Mouse (Mus musculus) liver, embryonic 11.5 days (tissue): ENCODE data around the gene 1700029H14Rik. TPM values are rescaled to one million over a fixed set of nuclear protein-coding genes. Genes with fewer than 3 reads are reported as not detected.

Experiments used
- ATAC-seq: fragments of 200-750 bp; cut with Nextera tagmentation; replicated peaks from 2 replicates; pipeline ENCODE4 v1.8.0; 2017; ENCODE audit warnings: moderate number of reproducible peaks, mild to moderate bottlenecking, moderate TSS enrichment, moderate library complexity; ENCODE audit not compliant: low FRiP score
- DNase-seq: peaks from one replicate; pipeline ENCODE4 v3.0.0-alpha.2; 2017; ENCODE audit warnings: low spot score
- H3K27ac ChIP-seq: fragments of 300-500 bp; sonication (generic); 2 replicates; pipeline ENCODE4 v1.5.1; 2014; ENCODE audit warnings: mild to moderate bottlenecking, low read depth, low read length, control low read depth
- H3K27me3 ChIP-seq: fragments of 300-500 bp; sonication (generic); replicated peaks from 2 replicates; pipeline ENCODE4 v1.6.1; 2014; ENCODE audit warnings: low read length, mixed read lengths; ENCODE audit not compliant: control insufficient read depth, insufficient read depth
- H3K36me3 ChIP-seq: fragments of 300-500 bp; sonication (generic); 2 replicates; pipeline ENCODE4 v1.6.1; 2014; ENCODE audit warnings: mild to moderate bottlenecking, low read length, moderate library complexity, mixed read lengths; ENCODE audit not compliant: control insufficient read depth, insufficient read depth
- H3K4me1 ChIP-seq: fragments of 300-500 bp; sonication (generic); replicated peaks from 2 replicates; pipeline ENCODE4 v1.6.1; 2014; ENCODE audit warnings: low read length, mixed read lengths; ENCODE audit not compliant: control insufficient read depth, insufficient read depth
- H3K4me2 ChIP-seq: fragments of 300-500 bp; sonication (generic); 2 replicates; pipeline ENCODE4 v1.6.1; 2014; ENCODE audit warnings: mild to moderate bottlenecking, control low read depth, moderate library complexity
- H3K4me3 ChIP-seq: fragments of 300-500 bp; sonication (generic); 2 replicates; pipeline ENCODE4 v1.5.1; 2014; ENCODE audit warnings: low read depth, low read length, control low read depth
- H3K9ac ChIP-seq: fragments of 300-500 bp; sonication (generic); 2 replicates; pipeline ENCODE4 v1.6.1; 2014; ENCODE audit warnings: low read depth, low read length, control low read depth
- H3K9me3 ChIP-seq: fragments of 300-500 bp; sonication (generic); 2 replicates; pipeline ENCODE4 v1.6.1; 2016; ENCODE audit warnings: low read length, inconsistent platforms, mixed read lengths; ENCODE audit not compliant: control insufficient read depth
- WGBS: fragments of 180-500 bp; shearing (Covaris S2); extraction: QIAGEN DNeasy Blood & Tissue Kit; methylation state at CpG from one replicate; pipeline ENCODE4 v1.1.7; 2014; 5-methylcytosine and 5-hydroxymethylcytosine counted together
- polyA plus RNA-seq: library from polyadenylated mRNA; unstranded; fragments of >200 nt; fragmentation: Nextera tagmentation; extraction: Ambion mirVana; gene quantifications from 2 replicates; pipeline ENCODE4 v1.2.1, GENCODE M21; 2014

The 1700029H14Rik gene
- polyA plus RNA-seq, 1 experiment from 2014 or later, result not detected

DNA sequence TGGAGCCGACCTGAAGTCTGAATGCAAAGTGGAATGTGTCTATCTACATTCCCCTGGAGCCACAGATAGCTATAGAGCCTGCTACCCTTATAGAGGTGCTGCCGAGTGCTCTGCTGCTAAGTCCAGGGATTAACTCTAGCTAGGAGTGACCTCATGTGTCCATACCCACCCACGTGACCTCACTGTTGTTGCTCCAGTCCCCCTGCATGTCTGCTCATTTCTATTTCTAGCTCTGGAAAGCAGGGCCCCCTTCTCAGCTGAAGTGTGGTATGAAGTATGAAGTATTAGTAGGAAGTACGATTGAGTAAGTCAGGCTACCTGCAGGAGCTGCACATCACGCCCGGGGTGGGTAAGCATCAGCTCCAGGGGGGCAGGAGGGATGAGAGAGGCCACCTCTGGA is 35.5 kb upstream of the 1700029H14Rik start:
- H3K27ac ChIP-seq, result no peak overlapping the region

GRCm38 (mm10) chr8:13595861-13596260 is 33.6 kb upstream of the 1700029H14Rik start:
- no peak for DNase-seq
- no peaks in the 10 kb centered on the region for H3K27me3 ChIP-seq
- no peak overlapping the region for H3K27ac ChIP-seq
- H3K9me3 ChIP-seq, result no peaks in the 10 kb centered on the region
- WGBS, result 85% methylated on average over 6 of the region's 6 CpGs
- peaks cover 5% of the 10 kb centered on the region for H3K4me1 ChIP-seq
- no peak overlapping the region for H3K4me2 ChIP-seq
- no peak for ATAC-seq
- peaks cover 8% of the 10 kb centered on the region for H3K36me3 ChIP-seq
- no peak overlapping the region for H3K9ac ChIP-seq
- H3K4me3 ChIP-seq, result no peak overlapping the region

More for the DNA sequence above, 35.5 kb upstream of the 1700029H14Rik start:
- peaks cover 10% of the 10 kb centered on the region for H3K4me1 ChIP-seq
- no peak overlapping the region for H3K4me2 ChIP-seq
- no peaks in the 10 kb centered on the region for H3K27me3 ChIP-seq
- no peak overlapping the region for H3K9ac ChIP-seq
- H3K9me3 ChIP-seq, result no peaks in the 10 kb centered on the region
- ATAC-seq (no peak), DNase-seq (no peak)
- 86% methylated on average over 6 of the region's 6 CpGs for WGBS
- no peak overlapping the region for H3K4me3 ChIP-seq
- H3K36me3 ChIP-seq, result peaks cover 8% of the 10 kb centered on the region

DNA sequence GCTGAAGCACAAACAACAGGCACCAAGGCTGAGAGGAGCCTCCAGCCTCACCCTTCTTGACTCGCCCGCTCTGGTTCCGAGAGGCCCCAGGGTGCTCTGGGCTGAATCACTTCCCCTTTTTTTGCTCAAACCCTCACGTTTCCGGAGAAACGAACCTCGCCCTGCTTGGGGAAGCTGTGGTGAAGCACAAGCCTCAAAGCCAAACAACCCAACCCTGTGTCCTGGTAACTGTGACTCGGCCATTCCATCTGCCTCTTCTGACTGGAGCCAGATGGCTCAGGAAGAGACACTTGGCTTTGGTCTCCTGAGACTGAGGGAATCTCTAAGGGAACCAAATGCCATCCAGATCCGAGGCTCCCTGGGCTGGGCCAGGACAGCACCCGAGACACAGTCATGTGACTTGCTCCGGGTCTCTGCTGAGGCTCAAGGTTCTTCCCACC is 32.6 kb upstream of the 1700029H14Rik start:
- H3K9ac ChIP-seq, result no peak overlapping the region
- DNase-seq (no peak), ATAC-seq (peak; percentile 48)
- peak overlapping the region; percentile 1; the same call in 1 of the 2 replicates for H3K4me2 ChIP-seq
- H3K27ac ChIP-seq, result 0 out of 2 replicates have a peak overlapping the region, but pooled peaks have one; percentile 1
- no peaks in the 10 kb centered on the region; the same call in 1 of the 2 replicates for H3K4me1 ChIP-seq
- no peak overlapping the region for H3K4me3 ChIP-seq
- no peaks in the 10 kb centered on the region for H3K9me3 ChIP-seq
- 41% methylated on average over 11 of the region's 11 CpGs for WGBS
- no peaks in the 10 kb centered on the region for H3K27me3 ChIP-seq
- peaks cover 8% of the 10 kb centered on the region for H3K36me3 ChIP-seq

DNA sequence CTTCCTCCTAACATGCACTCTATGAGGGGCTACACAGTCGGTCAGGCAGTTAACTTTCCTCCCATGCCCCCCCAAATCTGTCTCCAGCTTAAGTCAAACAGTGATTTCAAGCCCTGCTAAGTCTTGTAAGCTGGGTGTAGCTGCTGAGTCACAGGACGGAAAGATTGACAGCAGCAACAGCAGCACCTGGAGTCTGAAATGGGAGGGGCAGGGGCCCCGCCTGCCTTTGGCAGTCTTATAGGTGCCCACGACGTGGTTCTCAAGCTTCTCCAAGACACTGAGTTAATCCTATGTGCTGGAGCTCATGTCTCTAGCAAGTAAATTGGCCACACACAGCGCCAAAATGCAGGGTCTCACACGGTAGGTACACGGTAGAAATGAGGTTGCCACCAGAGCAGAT is 31.1 kb upstream of the 1700029H14Rik start:
- H3K27ac ChIP-seq, result no peak overlapping the region
- DNase-seq (no peak), ATAC-seq (no peak)
- 69% methylated on average over 8 of the region's 8 CpGs for WGBS
- no peaks in the 10 kb centered on the region for H3K27me3 ChIP-seq
- H3K9me3 ChIP-seq, result no peaks in the 10 kb centered on the region
- peaks cover 11% of the 10 kb centered on the region for H3K4me1 ChIP-seq
- no peak overlapping the region for H3K4me3 ChIP-seq
- H3K4me2 ChIP-seq, result no peak overlapping the region
- H3K36me3 ChIP-seq, result peaks cover 10% of the 10 kb centered on the region
- no peak overlapping the region for H3K9ac ChIP-seq

DNA sequence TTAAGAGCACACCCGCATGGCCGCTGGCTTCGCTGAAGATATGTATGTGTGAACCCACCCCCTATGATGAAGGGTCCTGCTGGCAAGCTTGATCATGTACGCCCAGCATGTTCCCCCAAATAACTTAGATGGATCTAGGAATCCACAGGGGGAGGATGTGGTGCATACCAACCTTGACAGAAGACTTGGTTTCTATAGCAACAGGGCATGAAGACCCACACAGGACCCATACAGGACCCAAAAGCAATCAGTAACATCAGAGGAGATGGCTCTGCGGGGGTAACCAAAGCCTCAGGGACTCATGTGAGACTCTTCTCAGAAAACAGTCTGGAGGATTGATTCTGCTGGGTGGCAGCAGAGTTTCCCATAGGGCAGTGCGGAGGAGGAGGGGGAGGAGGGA is 29.0 kb upstream of the 1700029H14Rik start:
- Histone ChIP-seq H3K4me2 (no peak overlapping the region), H3K9ac (no peak overlapping the region), H3K4me1 (peaks cover 11% of the 10 kb centered on the region), H3K27ac (no peak overlapping the region), H3K36me3 (0 out of 2 replicates have a peak, but pooled peaks cover 2% of the 10 kb centered on the region), H3K27me3 (no peaks in the 10 kb centered on the region), H3K9me3 (no peaks in the 10 kb centered on the region), H3K4me3 (no peak overlapping the region)
- DNase-seq (no peak), ATAC-seq (no peak)
- 94% methylated on average over 6 of the region's 6 CpGs for WGBS

DNA sequence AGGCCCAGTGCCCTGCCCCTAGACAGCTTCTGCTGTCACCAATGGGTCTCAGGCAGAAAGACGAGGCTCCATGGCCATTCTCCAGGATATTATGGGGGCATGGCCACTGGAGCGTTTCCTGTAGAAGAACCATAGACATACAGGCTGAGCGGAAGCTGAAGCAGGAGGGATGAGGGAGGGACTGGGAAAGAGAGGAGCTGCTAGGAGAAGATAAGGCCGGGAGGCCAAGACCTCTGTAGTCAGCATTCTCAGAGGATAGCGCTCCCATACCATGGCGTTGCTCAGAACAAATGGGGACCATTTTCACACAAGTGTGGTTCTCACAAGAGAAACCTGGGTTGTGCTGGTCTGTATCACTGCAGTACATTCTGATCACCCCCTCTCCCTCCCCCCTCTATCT is 26.8 kb upstream of the 1700029H14Rik start:
- no peak overlapping the region for H3K4me2 ChIP-seq
- ATAC-seq, result peak; percentile 76
- peaks cover 10% of the 10 kb centered on the region for H3K36me3 ChIP-seq
- H3K27me3 ChIP-seq, result no peaks in the 10 kb centered on the region
- WGBS, result 46% methylated on average over 6 of the region's 6 CpGs
- H3K4me1 ChIP-seq, result peaks cover 11% of the 10 kb centered on the region
- H3K27ac ChIP-seq, result 0 out of 2 replicates have a peak overlapping the region, but pooled peaks have one; percentile 16
- H3K9ac ChIP-seq, result no peak overlapping the region
- no peaks in the 10 kb centered on the region for H3K9me3 ChIP-seq
- no peak for DNase-seq
- no peak overlapping the region for H3K4me3 ChIP-seq

- WGBS, result 74% methylated on average over 8 of the region's 8 CpGs
- Histone ChIP-seq H3K9me3 (no peaks in the 10 kb centered on the region), H3K4me1 (peaks cover 10% of the 10 kb centered on the region), H3K4me2 (no peak overlapping the region), H3K4me3 (no peak overlapping the region), H3K9ac (no peak overlapping the region), H3K27ac (no peak overlapping the region), H3K36me3 (peaks cover 30% of the 10 kb centered on the region), H3K27me3 (no peaks in the 10 kb centered on the region)
- DNase-seq (no peak), ATAC-seq (no peak)
Measured at GRCm38 (mm10) chr8:13584652-13585051, 22.4 kb upstream of the 1700029H14Rik start.

DNA sequence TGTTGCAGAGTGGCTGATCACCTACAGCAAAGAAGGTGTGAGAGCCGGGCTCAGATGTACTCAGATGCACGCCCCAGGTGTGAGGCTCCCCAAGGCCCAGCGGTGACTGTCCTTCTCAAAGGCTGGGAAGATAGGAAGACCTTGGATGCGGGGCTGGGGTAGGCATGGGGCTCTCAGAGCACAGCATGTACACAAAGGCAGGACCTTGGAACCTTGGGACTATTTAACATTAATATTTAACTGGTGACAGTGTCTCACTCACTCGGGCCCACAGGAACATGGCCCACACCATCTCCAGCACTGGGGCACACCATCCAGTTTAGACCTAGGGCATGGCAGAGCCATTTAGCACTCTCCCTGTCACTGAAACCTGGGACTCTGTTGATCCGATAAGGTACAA is 15.6 kb upstream of the 1700029H14Rik start:
- H3K27ac ChIP-seq, result no peak overlapping the region
- no peaks in the 10 kb centered on the region for H3K9me3 ChIP-seq
- ATAC-seq (no peak), DNase-seq (no peak)
- no peaks in the 10 kb centered on the region for H3K4me1 ChIP-seq
- no peak overlapping the region for H3K9ac ChIP-seq
- no peaks in the 10 kb centered on the region for H3K27me3 ChIP-seq
- 80% methylated on average over 6 of the region's 6 CpGs for WGBS
- H3K4me2 ChIP-seq, result no peak overlapping the region
- peaks cover 20% of the 10 kb centered on the region for H3K36me3 ChIP-seq
- no peak overlapping the region for H3K4me3 ChIP-seq

- Histone ChIP-seq H3K9ac (no peak overlapping the region), H3K27ac (no peak overlapping the region), H3K9me3 (no peaks in the 10 kb centered on the region), H3K36me3 (peaks cover 8% of the 10 kb centered on the region; the same call in 1 of the 2 replicates), H3K4me3 (no peak overlapping the region), H3K4me2 (no peak overlapping the region), H3K27me3 (no peaks in the 10 kb centered on the region), H3K4me1 (no peaks in the 10 kb centered on the region)
- no peak for ATAC-seq
- WGBS, result 90% methylated on average over 11 of the region's 11 CpGs
- no peak for DNase-seq
Measured at GRCm38 (mm10) chr8:13571999-13572398, 9.7 kb upstream of the 1700029H14Rik start.
